Mouse (Mus musculus): ENCODE measurements at regions not wholly inside any gene's neighbourhood (a gene's known extent, or its start where the extent isn't known, plus 50 kb on each side); places are given as distances from the start of the nearest gene placed in this dataset.

DNA sequence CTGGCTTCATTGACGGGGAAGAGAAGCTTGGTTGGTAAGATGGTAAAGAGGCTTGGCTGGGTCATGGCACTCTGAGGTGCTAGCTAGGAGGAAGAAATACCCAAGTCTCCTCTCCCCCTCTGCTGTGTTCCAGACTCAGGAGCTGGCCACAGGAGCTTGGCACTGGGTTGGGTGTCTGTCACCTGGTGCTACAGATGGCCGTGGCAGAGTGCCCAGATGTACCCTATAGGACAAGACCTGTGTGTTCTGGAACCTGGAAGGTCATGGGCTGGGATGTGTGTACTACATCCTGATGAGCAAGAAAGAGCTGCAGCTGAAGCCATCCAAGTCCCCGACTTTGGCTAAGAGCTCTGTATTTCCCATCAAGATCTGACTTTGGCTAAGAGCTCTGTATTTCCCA lies 72.4 kb downstream of the Nupl2 start:
- DNase-seq = peak; percentile 43 to 71

DNA sequence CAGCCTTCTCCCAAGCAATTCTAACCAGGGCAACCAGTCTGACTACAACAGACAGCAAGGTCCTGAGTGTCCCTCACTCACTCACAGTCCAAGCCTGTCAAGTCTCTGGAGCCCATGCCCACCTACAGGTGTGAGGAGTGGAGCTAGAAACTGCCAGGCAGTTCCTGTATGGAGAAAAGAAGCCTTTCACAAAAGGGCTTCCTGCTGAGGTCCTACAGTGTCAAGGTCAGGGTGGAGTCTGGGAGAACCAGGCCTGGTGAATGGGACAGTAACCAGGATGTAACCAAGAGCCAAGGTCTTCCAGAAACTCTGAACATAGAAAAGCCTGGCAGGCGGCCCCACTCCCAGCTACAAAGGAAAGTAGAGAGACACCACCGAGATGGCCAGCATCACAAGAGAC lies 74.2 kb downstream of the Nupl2 start:
- DNase-seq = no peak

DNA sequence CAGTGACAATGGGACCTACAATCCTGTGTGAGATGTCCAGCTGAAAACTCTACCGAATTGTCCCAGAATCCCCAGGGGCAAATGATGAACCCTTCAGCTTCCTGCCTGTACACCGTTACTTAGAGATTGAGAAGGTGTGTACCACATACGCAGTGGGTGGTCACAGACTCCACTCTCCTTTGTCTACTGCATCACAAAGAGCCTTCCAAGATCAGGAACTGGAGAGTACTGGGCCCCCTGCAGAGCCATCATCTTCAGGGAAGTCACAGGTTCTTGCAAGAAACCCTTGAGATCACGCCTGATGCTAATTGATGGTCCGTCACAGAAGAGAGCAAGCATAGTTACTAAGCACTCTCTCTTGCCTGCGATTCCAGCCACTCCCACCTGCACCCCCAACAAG lies 79.4 kb downstream of the Nupl2 start:
- DNase-seq = no peak

DNA sequence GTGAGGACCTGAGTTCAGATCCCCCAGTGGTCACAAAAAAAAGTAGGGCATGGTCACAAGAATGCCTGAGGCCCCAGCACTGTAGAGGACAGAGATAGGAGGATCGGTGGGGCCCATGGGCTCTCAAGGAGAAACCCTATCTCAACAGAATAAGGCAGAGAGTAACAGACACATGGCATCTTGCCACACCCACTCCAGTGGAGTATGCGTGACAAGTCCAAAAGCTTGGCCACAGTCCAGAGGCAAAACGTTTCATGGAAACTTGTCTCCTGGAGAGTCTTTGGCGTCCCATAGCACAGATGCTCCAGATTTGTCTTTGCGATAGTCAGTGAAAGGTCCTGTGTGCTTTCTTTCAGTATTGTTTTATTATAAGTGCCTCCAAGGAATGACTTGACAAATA lies 90.7 kb downstream of the Nupl2 start:
- no peak for DNase-seq

DNA sequence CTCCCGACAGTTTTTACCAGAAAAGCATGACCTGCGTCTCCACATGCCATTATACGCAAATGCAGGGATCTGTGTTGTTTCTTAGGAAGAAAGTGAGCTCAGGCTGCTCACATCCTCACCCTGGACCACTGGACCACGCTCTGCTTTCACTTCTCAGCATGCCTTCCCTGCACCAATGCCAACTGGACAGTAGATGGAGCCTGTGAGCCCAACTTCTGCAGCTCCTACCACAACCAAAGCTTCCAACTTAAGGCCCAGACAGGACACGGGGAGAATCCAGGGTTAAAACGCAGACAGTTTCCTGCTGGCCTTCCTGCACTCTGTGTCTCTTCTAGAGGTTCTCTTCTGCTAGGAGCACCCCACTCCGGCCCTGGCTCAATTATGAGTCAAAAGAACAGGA lies 90.3 kb downstream of the Kcnh2 start:
- DNase-seq = peak; percentile 67 to 79

DNA sequence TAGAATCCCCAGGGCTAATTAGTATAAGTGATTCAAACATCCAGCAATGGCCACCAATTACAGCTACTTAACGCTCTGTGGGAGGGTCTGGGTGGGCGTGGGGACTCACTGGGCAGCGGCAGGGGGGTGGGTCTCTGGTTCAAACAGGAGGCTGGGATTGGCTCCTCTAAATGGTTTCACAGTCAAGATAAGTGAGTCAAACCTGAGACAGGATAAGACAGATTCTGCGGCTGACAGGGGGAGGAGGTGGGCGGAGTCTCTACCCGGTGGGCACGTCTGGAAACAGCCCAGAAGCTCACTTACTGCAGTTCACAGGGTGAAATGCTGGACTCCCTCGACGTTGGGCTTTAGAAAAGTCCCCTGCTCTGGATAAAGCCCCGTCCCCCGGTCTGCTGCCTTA lies 89.3 kb downstream of the Kcnh2 start:
- no peak for DNase-seq

DNA sequence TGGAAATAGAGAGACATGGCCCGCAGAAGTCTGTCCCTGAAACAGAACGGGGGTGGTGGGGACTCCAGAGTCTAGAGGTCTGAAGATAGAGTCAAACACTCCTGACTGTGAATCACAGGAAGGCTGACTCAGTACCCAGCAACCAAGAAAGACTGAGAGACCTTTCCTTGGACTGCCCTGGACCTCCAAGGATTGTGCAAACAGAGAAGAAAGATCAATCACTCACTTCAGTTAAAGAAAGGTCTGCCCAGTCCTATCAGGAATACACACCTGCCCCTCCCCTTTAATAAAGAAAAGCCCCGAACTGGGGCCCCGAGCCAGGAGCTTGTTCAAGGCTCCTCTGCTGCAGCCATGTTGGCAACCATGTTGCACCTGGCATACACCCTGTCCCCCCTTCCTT lies 87.3 kb downstream of the Kcnh2 start:
- no peak for DNase-seq

DNA sequence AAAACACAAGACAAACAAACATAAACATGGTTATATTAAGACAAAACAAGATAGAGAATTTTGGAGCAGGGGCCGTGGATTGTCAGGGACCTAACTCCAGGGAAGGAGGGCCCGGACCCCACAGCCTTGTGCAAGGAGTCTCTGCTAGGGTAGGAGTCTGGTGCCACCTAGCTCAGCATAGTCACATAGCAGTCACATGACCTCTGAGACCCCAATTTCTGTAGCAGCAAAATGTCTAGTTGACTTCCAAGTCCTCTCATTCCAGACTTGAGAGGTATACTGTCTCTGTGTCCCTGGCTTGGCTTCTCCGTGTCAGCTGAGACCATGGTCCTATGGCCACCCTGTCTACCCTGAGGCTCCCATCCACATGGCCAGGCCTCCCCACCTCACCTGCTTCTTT lies 86.0 kb downstream of the Kcnh2 start:
- no peak for DNase-seq

DNA sequence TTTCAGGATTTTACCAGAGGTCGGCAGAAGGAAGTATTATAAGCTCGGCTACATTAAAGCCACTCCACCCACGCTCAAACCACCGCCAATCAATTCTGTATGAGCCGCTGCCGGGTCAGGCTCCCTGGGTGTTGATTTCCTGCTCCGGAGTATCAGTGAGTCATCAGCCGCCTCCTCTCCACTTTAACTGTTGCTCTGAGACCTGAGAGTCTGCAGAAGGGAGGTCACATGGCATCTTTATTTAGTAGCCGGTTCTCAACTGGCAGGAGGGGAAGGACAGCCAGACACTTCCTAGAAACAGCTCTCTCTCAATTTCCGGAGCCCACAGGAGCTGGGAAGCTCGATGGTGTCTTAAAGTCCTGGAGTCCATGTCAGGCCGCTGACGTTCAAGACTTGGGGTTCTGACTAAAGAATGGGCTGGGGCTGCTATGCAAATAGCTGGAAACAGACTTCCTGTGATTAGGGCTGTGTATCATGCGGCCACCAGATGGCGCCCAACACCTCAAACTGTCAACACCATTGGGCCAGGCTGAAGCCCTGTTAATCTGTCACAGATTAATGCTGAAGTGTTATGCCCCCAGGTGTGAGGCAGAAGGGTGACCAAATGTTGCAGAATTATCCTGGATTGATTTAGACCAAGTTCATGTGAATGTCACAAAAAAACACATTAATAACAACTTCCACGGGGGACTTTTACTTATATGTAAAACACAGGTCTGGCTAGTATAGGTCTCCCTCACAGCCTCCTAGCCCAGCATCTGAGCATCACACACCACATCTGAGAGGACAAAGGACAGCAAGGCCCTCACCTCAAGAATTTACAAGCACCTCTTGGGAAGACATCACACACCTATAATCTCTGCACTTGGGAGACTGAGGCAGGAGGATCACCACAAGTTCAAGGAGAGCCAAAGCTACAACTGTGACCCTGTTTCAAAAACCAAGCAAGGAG lies 84.8 kb downstream of the Kcnh2 start:
- DNase-seq = peak; percentile 87 to 91

Data from cerebellum, postnatal 25 days (tissue).